Mouse (Mus musculus) midbrain, postnatal 0 days (tissue): ENCODE data around the gene 2810408A11Rik. TPM values are rescaled to one million over a fixed set of nuclear protein-coding genes. Genes with fewer than 3 reads are reported as not detected.

Source experiments
- ATAC-seq: fragments of 200-750 bp; cut with Nextera tagmentation; 2 replicates; pipeline ENCODE4 v1.8.0; 2017; ENCODE audit warnings: moderate number of reproducible peaks, mild to moderate bottlenecking, moderate TSS enrichment, moderate library complexity; ENCODE audit not compliant: low FRiP score
- DNase-seq: peaks from one replicate; pipeline ENCODE4 v3.0.0-alpha.2; 2015; ENCODE audit warnings: low spot score
- H3K27ac ChIP-seq: fragments of 300-500 bp; sonication (generic); 2 replicates; pipeline ENCODE4 v1.5.1; 2014; ENCODE audit warnings: low read depth, mild to moderate bottlenecking, low read length, mixed read lengths
- H3K27me3 ChIP-seq: fragments of 300-500 bp; sonication (generic); 2 replicates; pipeline ENCODE4 v1.6.1; 2014; ENCODE audit warnings: low read length, control low read depth, mixed read lengths; ENCODE audit not compliant: insufficient read depth
- H3K36me3 ChIP-seq: fragments of 300-500 bp; sonication (generic); 2 replicates; pipeline ENCODE4 v1.6.1; 2014; ENCODE audit warnings: low read length, control low read depth, mixed read lengths; ENCODE audit not compliant: insufficient read depth
- H3K4me1 ChIP-seq: fragments of 300-500 bp; sonication (generic); 2 replicates; pipeline ENCODE4 v1.6.1; 2014; ENCODE audit warnings: mild to moderate bottlenecking, control low read depth, antibody characterized with exemption, low read length, mixed read lengths; ENCODE audit not compliant: insufficient read depth
- H3K4me2 ChIP-seq: fragments of 300-500 bp; sonication (generic); 2 replicates; pipeline ENCODE4 v1.6.1; 2014; ENCODE audit warnings: low read depth, mild to moderate bottlenecking, low read length, mixed read lengths; ENCODE audit not compliant: poor library complexity, severe bottlenecking
- H3K4me3 ChIP-seq: fragments of 300-500 bp; sonication (generic); 2 replicates; pipeline ENCODE4 v1.5.1; 2014; ENCODE audit warnings: low read depth, mild to moderate bottlenecking, low read length, moderate library complexity
- H3K9ac ChIP-seq: fragments of 300-500 bp; sonication (generic); replicated peaks from 2 replicates; pipeline ENCODE4 v1.6.1; 2014; ENCODE audit warnings: mild to moderate bottlenecking, low read length, moderate library complexity, mixed read lengths; ENCODE audit not compliant: poor library complexity, severe bottlenecking
- H3K9me3 ChIP-seq: fragments of 300-500 bp; sonication (generic); 2 replicates; pipeline ENCODE4 v1.6.1; 2016; ENCODE audit warnings: low read length, control low read depth
- CTCF ChIP-seq: IDR thresholded peaks from 2 replicates; pipeline ENCODE4 v1.5.1; 2016; ENCODE audit warnings: antibody characterized with exemption, mild to moderate bottlenecking
- WGBS: fragments of 180-500 bp; shearing (Covaris S2); extraction: QIAGEN DNeasy Blood & Tissue Kit; methylation state at CpG from one replicate; pipeline ENCODE4 v1.1.7; 2014; 5-methylcytosine and 5-hydroxymethylcytosine counted together
- polyA plus RNA-seq: library from polyadenylated mRNA; unstranded; fragments of >200 nt; fragmentation: Nextera tagmentation; extraction: Ambion mirVana; gene quantifications from 2 replicates; pipeline ENCODE4 v1.2.1, GENCODE M21; 2015
- total RNA-seq: library from RNA; depleted of rRNA; stranded (reverse); fragments of >200 nt; gene quantifications from 2 replicates; pipeline ENCODE4 v1.2.3, GENCODE M21; 2014

2810408A11Rik gene
- total and polyA plus RNA-seq, 2 experiments from 2014 or later, result 3.3 to 6.2 TPM

- TF ChIP-seq CTCF, result no peak
- 61% methylated on average over 21 of the region's 21 CpGs for WGBS
Measured at GRCm38 (mm10) chr11:69881787-69882670, 18.8 kb downstream of the 2810408A11Rik start.

GRCm38 (mm10) chr11:69880853-69881603, 19.8 kb downstream of the 2810408A11Rik start, which contains the start of gene Kctd11:
Gene Kctd11 (minus strand): TSS chr11:69881406.
- peak within 1 kb of the TSS; percentile 50 for H3K9ac ChIP-seq
- no peaks in the 10 kb centered on the region for H3K4me1 ChIP-seq
- DNase-seq (peak; percentile 71), ATAC-seq (peak; percentile 79)
- H3K4me3 ChIP-seq, result peak within 1 kb of the TSS; percentile 46
- no peaks in the 10 kb centered on the region for H3K27me3 ChIP-seq
- WGBS, result under 1% methylated on average over 44 of the region's 46 CpGs
- H3K36me3 ChIP-seq, result no peaks in the 10 kb centered on the region
- peak within 1 kb of the TSS; percentile 78 for H3K4me2 ChIP-seq
- TF ChIP-seq CTCF, result peak; percentile 38
- H3K27ac ChIP-seq, result peak within 1 kb of the TSS; percentile 43; the same call in 1 of the 2 replicates
- H3K9me3 ChIP-seq, result no peaks in the 10 kb centered on the region

More at GRCm38 (mm10) chr11:69881787-69882670, 18.8 kb downstream of the 2810408A11Rik start:
- no peak for DNase-seq
- Histone ChIP-seq H3K36me3 (no peaks in the 10 kb centered on the region), H3K9ac (no peak overlapping the region), H3K4me1 (no peaks in the 10 kb centered on the region), H3K27ac (no peak overlapping the region), H3K4me3 (peak overlapping the region; percentile 46), H3K4me2 (peak overlapping the region; percentile 78), H3K9me3 (no peaks in the 10 kb centered on the region), H3K27me3 (no peaks in the 10 kb centered on the region)
- no peak for ATAC-seq

GRCm38 (mm10) chr11:69880506-69880852, 20.3 kb downstream of the 2810408A11Rik start:
- Histone ChIP-seq H3K4me3 (peak overlapping the region; percentile 46), H3K4me2 (peak overlapping the region; percentile 78), H3K27ac (peak overlapping the region; percentile 43; the same call in 1 of the 2 replicates), H3K27me3 (no peaks in the 10 kb centered on the region), H3K9ac (peak overlapping the region; percentile 50), H3K36me3 (no peaks in the 10 kb centered on the region), H3K9me3 (no peaks in the 10 kb centered on the region), H3K4me1 (no peaks in the 10 kb centered on the region)
- TF ChIP-seq CTCF, result peak; percentile 86
- WGBS, result 2% methylated on average over 18 of the region's 18 CpGs
- DNase-seq (peak; percentile 74), ATAC-seq (peak; percentile 22; the same call in 1 of the 2 replicates)

GRCm38 (mm10) chr11:69879711-69880110, 21.1 kb downstream of the 2810408A11Rik start:
- peak overlapping the region; percentile 78 for H3K4me2 ChIP-seq
- H3K36me3 ChIP-seq, result no peaks in the 10 kb centered on the region
- no peak overlapping the region for H3K27ac ChIP-seq
- TF ChIP-seq CTCF, result no peak
- H3K4me3 ChIP-seq, result no peak overlapping the region
- H3K27me3 ChIP-seq, result no peaks in the 10 kb centered on the region
- H3K9me3 ChIP-seq, result no peaks in the 10 kb centered on the region
- H3K9ac ChIP-seq, result no peak overlapping the region
- DNase-seq (no peak), ATAC-seq (no peak)
- no peaks in the 10 kb centered on the region for H3K4me1 ChIP-seq
- WGBS, result 63% methylated on average over 15 of the region's 15 CpGs

- no peaks in the 10 kb centered on the region for H3K27me3 ChIP-seq
- no peak overlapping the region for H3K4me2 ChIP-seq
- DNase-seq (no peak), ATAC-seq (no peak)
- no peaks in the 10 kb centered on the region for H3K36me3 ChIP-seq
- no peak overlapping the region for H3K4me3 ChIP-seq
- no peaks in the 10 kb centered on the region for H3K4me1 ChIP-seq
- H3K9ac ChIP-seq, result no peak overlapping the region
- H3K27ac ChIP-seq, result no peak overlapping the region
- 93% methylated on average over 6 of the region's 6 CpGs for WGBS
- H3K9me3 ChIP-seq, result no peaks in the 10 kb centered on the region
- TF ChIP-seq CTCF, result no peak
Measured at GRCm38 (mm10) chr11:69878952-69879351, 21.8 kb downstream of the 2810408A11Rik start.
